Mouse (Mus musculus): ENCODE results near the gene Ltbr. TPM values are rescaled to one million over a fixed set of nuclear protein-coding genes. Genes with fewer than 3 reads are reported as not detected.

The Ltbr gene
- polyA plus RNA-seq, 1 experiment = 97.1 TPM

DNA sequence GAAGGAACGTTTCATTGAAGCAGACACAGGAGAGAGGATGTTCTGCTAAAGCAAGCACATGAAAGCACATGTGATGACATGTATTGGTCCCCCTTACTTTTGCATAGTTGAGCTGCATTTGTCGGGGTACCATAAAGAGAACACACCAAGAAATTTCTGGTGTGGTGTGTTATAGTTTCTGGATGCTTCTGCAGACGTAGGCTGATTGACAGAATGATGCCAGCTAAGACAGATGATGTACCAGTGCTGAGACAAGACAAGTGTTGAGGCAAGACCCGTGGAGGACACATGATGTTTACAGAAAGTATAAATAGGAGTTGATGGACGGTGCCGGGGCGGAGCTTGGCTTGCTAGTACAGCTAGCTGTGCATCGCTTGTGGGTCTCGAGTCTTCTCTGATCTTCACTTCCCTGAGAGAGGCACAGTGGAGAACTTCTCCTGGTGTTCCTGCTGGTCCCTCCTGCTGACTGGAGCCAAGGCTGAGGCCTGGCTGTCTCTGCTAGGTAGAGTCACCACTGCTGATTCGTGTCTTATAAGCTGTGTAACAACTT is 53.6 kb downstream of the Ltbr start:
- TF ChIP-seq CTCF (conservative IDR thresholded peaks at IDR 0.05; ENCODE audit: insufficient read depth, insufficient read length, low read depth, low read length) (no peak), POLR2A (IDR thresholded peaks at IDR 0.05; ENCODE audit: low read depth, low read length) (no peak)
- Histone ChIP-seq H3K36me3 (ENCODE audit: control insufficient read depth, insufficient read depth, low read length) (no peaks in the 10 kb centered on the region), H3K27ac (ENCODE audit: insufficient read depth, low read depth, low read length) (no peak overlapping the region), H3K4me3 (ENCODE audit: insufficient read depth, low read depth, low read length) (no peak overlapping the region), H3K27me3 (replicated peaks; ENCODE audit: control insufficient read depth, insufficient read depth, low read length) (no peaks in the 10 kb centered on the region), H3K4me1 (ENCODE audit: control insufficient read depth, insufficient read depth, low read length) (peaks cover 17% of the 10 kb centered on the region)
- 84% methylated on average over 10 of the region's 10 CpGs for WGBS
- DNase-seq = no peak

Other genes starting within 250 kb of the Ltbr start
- gene Lpar5, start 246.0 kb downstream of the Ltbr start, polyA plus RNA-seq (2012; rRNA removed) = 2.9 and 3.5 TPM in 2 replicates
- gene Chd4, start 217.9 kb downstream of the Ltbr start, polyA plus RNA-seq (2012; rRNA removed) = 43.6 and 57.7 TPM in 2 replicates
- gene Nop2, start 182.0 kb downstream of the Ltbr start, polyA plus RNA-seq (2012; rRNA removed) = 15.5 and 16.5 TPM in 2 replicates
- 35.0 and 36.4 TPM in 2 replicates for gene Iffo1, start 168.6 kb downstream of the Ltbr start, polyA plus RNA-seq (2012; rRNA removed)
- 7,324 and 7,933 TPM in 2 replicates for gene Gapdh, start 147.4 kb downstream of the Ltbr start, polyA plus RNA-seq (2012; rRNA removed)
- gene Ncapd2, start 122.2 kb downstream of the Ltbr start, polyA plus RNA-seq (2012; rRNA removed) = 15.6 and 18.7 TPM in 2 replicates
- gene Mrpl51, start 122.1 kb downstream of the Ltbr start, polyA plus RNA-seq (2012; rRNA removed) = 102 and 110 TPM in 2 replicates
- 19.1 and 19.8 TPM in 2 replicates for gene Vamp1, start 98.3 kb downstream of the Ltbr start, polyA plus RNA-seq (2012; rRNA removed)
- gene Tapbpl, start 82.0 kb downstream of the Ltbr start, polyA plus RNA-seq (2012; rRNA removed) = 16.0 and 16.4 TPM in 2 replicates
- gene Cd27, start 76.9 kb downstream of the Ltbr start, polyA plus RNA-seq (2012; rRNA removed) = 0.64 and 7.0 TPM in 2 replicates
- 0.39 and 0.86 TPM in 2 replicates for gene Tuba3a, start 27.8 kb downstream of the Ltbr start, polyA plus RNA-seq (2012; rRNA removed)
- gene Scnn1a, start 6.8 kb upstream of the Ltbr start, polyA plus RNA-seq (2012; rRNA removed) = 83.5 and 89.5 TPM in 2 replicates
- 98.6 and 109 TPM in 2 replicates for gene Tnfrsf1a, start 35.5 kb upstream of the Ltbr start, polyA plus RNA-seq (2012; rRNA removed)
- gene Plekhg6, start 66.9 kb upstream of the Ltbr start, polyA plus RNA-seq (2012; rRNA removed) = 6.1 and 7.1 TPM in 2 replicates
- gene Cd9, start 180.9 kb upstream of the Ltbr start, polyA plus RNA-seq (2012; rRNA removed) = 138 and 140 TPM in 2 replicates
- 14.6 and 16.8 TPM in 2 replicates for gene Vwf, start 232.9 kb upstream of the Ltbr start, polyA plus RNA-seq (2012; rRNA removed)